Mouse (Mus musculus) intestine, embryonic 16.5 days (tissue): ENCODE results near the gene Nde1. TPM values are rescaled to one million over a fixed set of nuclear protein-coding genes. Genes with fewer than 3 reads are reported as not detected.

ENCODE experiments used
- ATAC-seq: fragments of 200-750 bp; cut with Nextera tagmentation; 2 replicates; pipeline ENCODE4 v1.8.0; 2017; ENCODE audit warnings: moderate TSS enrichment, moderate library complexity
- H3K27ac ChIP-seq: fragments of 300-500 bp; sonication (generic); 2 replicates; pipeline ENCODE4 v1.5.1; 2014; ENCODE audit warnings: mild to moderate bottlenecking, low read length
- H3K27me3 ChIP-seq: fragments of 300-500 bp; sonication (generic); replicated peaks from 2 replicates; pipeline ENCODE4 v1.6.1; 2014; ENCODE audit warnings: low read length, control low read depth, mixed read lengths; ENCODE audit not compliant: control insufficient read depth, insufficient read depth
- H3K36me3 ChIP-seq: fragments of 300-500 bp; sonication (generic); 2 replicates; pipeline ENCODE4 v1.6.1; 2014; ENCODE audit warnings: low read length, control low read depth; ENCODE audit not compliant: control insufficient read depth, insufficient read depth
- H3K4me1 ChIP-seq: fragments of 300-500 bp; sonication (generic); 2 replicates; pipeline ENCODE4 v1.6.1; 2014; ENCODE audit warnings: low read length, control low read depth, mixed read lengths; ENCODE audit not compliant: control insufficient read depth, insufficient read depth
- H3K4me2 ChIP-seq: fragments of 300-500 bp; sonication (generic); 2 replicates; pipeline ENCODE4 v1.6.1; 2014; ENCODE audit warnings: low read depth, low read length, control low read depth
- H3K4me3 ChIP-seq: fragments of 300-500 bp; sonication (generic); 2 replicates; pipeline ENCODE4 v1.5.1; 2014; ENCODE audit warnings: mild to moderate bottlenecking, low read length
- H3K9ac ChIP-seq: fragments of 300-500 bp; sonication (generic); 2 replicates; pipeline ENCODE4 v1.6.1; 2014; ENCODE audit warnings: low read depth, low read length
- H3K9me3 ChIP-seq: fragments of 300-500 bp; sonication (generic); 2 replicates; pipeline ENCODE4 v1.6.1; 2016; ENCODE audit warnings: low read length, control low read depth; ENCODE audit not compliant: control insufficient read depth
- WGBS: fragments of 180-500 bp; shearing (Covaris S2); extraction: QIAGEN DNeasy Blood & Tissue Kit; methylation state at CpG from one replicate; pipeline ENCODE4 v1.1.7; 2014; 5-methylcytosine and 5-hydroxymethylcytosine counted together
- polyA plus RNA-seq: library from polyadenylated mRNA; unstranded; fragments of >200 nt; fragmentation: Nextera tagmentation; extraction: Ambion mirVana; gene quantifications from 2 replicates; pipeline ENCODE4 v1.2.1, GENCODE M21; 2015

Nde1 gene
- polyA plus RNA-seq, result 59.2 and 65.8 TPM in 2 replicates

GRCm38 (mm10) chr16:14162988-14163416, at the start of gene Nde1, which contains the start of gene Marf1:
Nde1 (plus strand) TSS chr16:14163275.
Marf1 (minus strand) TSS chr16:14163351.
- Histone ChIP-seq H3K27ac (peak within 1 kb of the TSS; percentile 75), H3K4me1 (peaks cover 9% of the 10 kb centered on the region), H3K27me3 (no peaks in the 10 kb centered on the region), H3K4me3 (peak within 1 kb of the TSS; percentile 73), H3K4me2 (peak within 1 kb of the TSS; percentile 72), H3K9me3 (no peaks in the 10 kb centered on the region), H3K36me3 (no peaks in the 10 kb centered on the region), H3K9ac (peak within 1 kb of the TSS; percentile 88)
- peak; percentile 92 for ATAC-seq
- under 1% methylated on average over 43 of the region's 43 CpGs for WGBS

- no peaks in the 10 kb centered on the region for H3K4me1 ChIP-seq
- no peaks in the 10 kb centered on the region for H3K9me3 ChIP-seq
- H3K27ac ChIP-seq, result no peak overlapping the region
- no peak for ATAC-seq
- H3K9ac ChIP-seq, result no peak overlapping the region
- no peaks in the 10 kb centered on the region for H3K27me3 ChIP-seq
- no peak overlapping the region for H3K4me2 ChIP-seq
- no peak overlapping the region for H3K4me3 ChIP-seq
- peaks cover 16% of the 10 kb centered on the region for H3K36me3 ChIP-seq
- WGBS, result 86% methylated on average over 2 of the region's 2 CpGs
Observed at GRCm38 (mm10) chr16:14117299-14117698, 45.8 kb upstream of the Nde1 start.

- no peak for ATAC-seq
- no peaks in the 10 kb centered on the region for H3K4me1 ChIP-seq
- H3K9me3 ChIP-seq, result no peaks in the 10 kb centered on the region
- no peak overlapping the region for H3K4me3 ChIP-seq
- no peaks in the 10 kb centered on the region for H3K27me3 ChIP-seq
- no peak overlapping the region for H3K9ac ChIP-seq
- 92% methylated on average over 5 of the region's 5 CpGs for WGBS
- no peak overlapping the region for H3K4me2 ChIP-seq
- peaks cover 21% of the 10 kb centered on the region for H3K36me3 ChIP-seq
- H3K27ac ChIP-seq, result no peak overlapping the region
Observed at GRCm38 (mm10) chr16:14120941-14121340, 42.1 kb upstream of the Nde1 start.

DNA sequence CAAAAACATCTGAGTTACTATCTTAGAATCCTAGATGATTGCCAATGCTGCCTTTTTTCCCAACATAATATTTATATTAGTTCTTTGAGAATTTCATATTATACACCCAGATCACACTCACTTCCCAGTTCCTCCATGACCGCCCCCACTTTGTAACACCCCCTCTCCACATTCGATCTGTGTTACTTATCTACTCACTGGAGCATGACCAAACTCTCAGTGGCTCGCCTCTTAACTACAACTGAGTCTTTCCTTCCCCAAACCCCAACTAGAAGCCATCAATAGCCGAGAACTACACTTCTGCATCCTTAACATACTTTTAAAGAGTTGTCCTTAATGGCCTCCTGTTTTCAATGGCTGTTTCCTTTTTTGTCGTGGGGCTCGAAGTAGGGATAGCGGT, 41.5 kb upstream of the Nde1 start:
- WGBS, result 98% methylated on average over 7 of the region's 7 CpGs
- no peak overlapping the region for H3K9ac ChIP-seq
- H3K36me3 ChIP-seq, result peaks cover 21% of the 10 kb centered on the region
- no peaks in the 10 kb centered on the region for H3K4me1 ChIP-seq
- no peak for ATAC-seq
- no peaks in the 10 kb centered on the region for H3K9me3 ChIP-seq
- no peak overlapping the region for H3K4me2 ChIP-seq
- no peak overlapping the region for H3K27ac ChIP-seq
- no peaks in the 10 kb centered on the region for H3K27me3 ChIP-seq
- H3K4me3 ChIP-seq, result no peak overlapping the region

DNA sequence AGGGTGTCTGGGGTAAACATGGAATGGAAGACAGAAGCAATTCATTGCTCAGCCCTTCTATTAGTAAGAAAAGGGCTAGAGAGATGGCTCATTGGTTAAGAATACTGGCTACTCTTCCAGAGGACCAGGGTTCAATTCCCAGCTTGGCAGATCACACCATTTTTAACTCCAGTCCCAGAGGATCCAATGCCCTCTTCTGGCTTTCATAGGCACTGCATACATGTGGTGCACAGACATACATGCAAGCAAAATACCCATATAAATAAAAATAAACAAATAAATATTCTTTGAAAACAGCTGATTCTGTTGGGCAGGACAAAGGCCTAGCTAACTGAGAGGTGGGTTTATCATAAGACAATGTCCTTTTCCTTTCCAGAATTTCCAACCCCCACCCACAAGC, 40.5 kb upstream of the Nde1 start:
- Histone ChIP-seq H3K27me3 (no peaks in the 10 kb centered on the region), H3K4me2 (no peak overlapping the region), H3K9ac (no peak overlapping the region), H3K27ac (no peak overlapping the region), H3K4me3 (no peak overlapping the region), H3K9me3 (no peaks in the 10 kb centered on the region), H3K4me1 (no peaks in the 10 kb centered on the region), H3K36me3 (peaks cover 21% of the 10 kb centered on the region)
- no peak for ATAC-seq

DNA sequence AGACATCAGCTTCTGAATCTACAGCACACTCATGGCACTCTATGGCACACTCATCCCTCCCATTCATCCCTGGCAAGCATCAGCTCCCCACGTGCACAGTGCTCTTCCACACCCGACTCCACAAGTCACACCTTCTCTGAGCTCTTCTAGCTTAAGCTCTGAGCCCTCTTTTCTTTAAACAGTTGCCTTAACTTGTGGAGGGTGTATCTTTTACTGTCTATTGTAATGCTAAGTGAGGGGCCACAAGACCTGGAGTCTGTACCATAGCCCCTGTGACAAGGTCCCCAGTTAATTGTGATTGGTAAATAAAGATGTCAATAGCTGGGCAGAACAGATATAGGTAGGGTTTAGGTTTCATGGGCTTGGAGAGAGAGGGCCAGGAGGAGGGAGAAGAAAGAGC, 39.2 kb upstream of the Nde1 start:
- no peak overlapping the region for H3K9ac ChIP-seq
- 86% methylated on average over 2 of the region's 2 CpGs for WGBS
- H3K4me3 ChIP-seq, result no peak overlapping the region
- H3K4me1 ChIP-seq, result no peaks in the 10 kb centered on the region
- ATAC-seq, result no peak
- H3K36me3 ChIP-seq, result peaks cover 25% of the 10 kb centered on the region
- no peaks in the 10 kb centered on the region for H3K27me3 ChIP-seq
- no peak overlapping the region for H3K27ac ChIP-seq
- no peak overlapping the region for H3K4me2 ChIP-seq
- no peaks in the 10 kb centered on the region for H3K9me3 ChIP-seq

DNA sequence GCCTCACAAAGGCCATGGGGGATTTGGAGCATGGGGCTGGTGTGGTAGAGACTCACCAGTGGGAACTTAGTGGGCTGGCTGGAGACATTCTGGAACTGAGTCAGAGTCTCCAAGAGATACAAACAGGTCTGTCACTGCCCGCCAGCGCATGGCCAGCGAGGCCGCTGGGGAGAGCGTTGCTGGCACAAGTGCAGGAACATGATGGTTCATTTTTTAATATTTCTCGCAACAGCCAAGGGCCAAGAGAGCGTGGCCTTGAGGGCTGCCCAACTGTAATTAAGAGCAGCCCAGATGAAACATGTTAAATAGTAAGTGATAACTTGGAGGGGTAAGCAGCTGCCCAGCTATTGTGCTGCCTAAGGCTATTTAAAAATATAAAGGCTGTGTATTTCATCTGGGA, 38.4 kb upstream of the Nde1 start:
- Histone ChIP-seq H3K9me3 (no peaks in the 10 kb centered on the region), H3K36me3 (peaks cover 26% of the 10 kb centered on the region), H3K9ac (no peak overlapping the region), H3K4me2 (no peak overlapping the region), H3K27me3 (no peaks in the 10 kb centered on the region), H3K4me1 (no peaks in the 10 kb centered on the region), H3K4me3 (no peak overlapping the region), H3K27ac (no peak overlapping the region)
- 99% methylated on average over 7 of the region's 7 CpGs for WGBS
- ATAC-seq, result no peak

DNA sequence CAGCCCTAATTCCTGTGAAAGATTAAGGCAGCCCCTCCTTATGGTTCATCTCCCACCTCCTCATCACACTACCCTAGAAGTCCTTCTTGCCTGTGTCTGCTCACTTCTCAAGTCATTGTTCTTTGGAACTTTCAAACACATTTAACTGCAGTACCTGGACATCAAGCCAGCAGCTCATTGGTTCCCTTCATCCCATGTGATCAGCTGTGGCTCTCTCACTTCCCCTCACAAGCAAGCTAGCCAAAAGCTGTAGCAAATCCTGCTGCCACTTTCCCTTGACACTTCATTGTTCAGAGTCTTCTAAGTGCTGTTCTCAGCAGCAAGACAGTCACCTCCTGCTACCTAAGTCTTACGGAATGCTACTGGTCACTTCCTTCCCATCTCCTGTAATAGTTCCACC, 37.8 kb upstream of the Nde1 start:
- 82% methylated on average over 1 of the region's 1 CpGs for WGBS
- H3K36me3 ChIP-seq, result peaks cover 25% of the 10 kb centered on the region
- H3K9ac ChIP-seq, result no peak overlapping the region
- H3K27ac ChIP-seq, result no peak overlapping the region
- H3K9me3 ChIP-seq, result no peaks in the 10 kb centered on the region
- no peaks in the 10 kb centered on the region for H3K4me1 ChIP-seq
- H3K4me3 ChIP-seq, result no peak overlapping the region
- ATAC-seq, result no peak
- H3K27me3 ChIP-seq, result no peaks in the 10 kb centered on the region
- H3K4me2 ChIP-seq, result no peak overlapping the region

GRCm38 (mm10) chr16:14128977-14129376, 34.1 kb upstream of the Nde1 start:
- Histone ChIP-seq H3K36me3 (peaks cover 14% of the 10 kb centered on the region), H3K4me1 (no peaks in the 10 kb centered on the region), H3K9ac (no peak overlapping the region), H3K4me2 (no peak overlapping the region), H3K27ac (no peak overlapping the region), H3K4me3 (no peak overlapping the region), H3K9me3 (no peaks in the 10 kb centered on the region), H3K27me3 (no peaks in the 10 kb centered on the region)
- no peak for ATAC-seq

DNA sequence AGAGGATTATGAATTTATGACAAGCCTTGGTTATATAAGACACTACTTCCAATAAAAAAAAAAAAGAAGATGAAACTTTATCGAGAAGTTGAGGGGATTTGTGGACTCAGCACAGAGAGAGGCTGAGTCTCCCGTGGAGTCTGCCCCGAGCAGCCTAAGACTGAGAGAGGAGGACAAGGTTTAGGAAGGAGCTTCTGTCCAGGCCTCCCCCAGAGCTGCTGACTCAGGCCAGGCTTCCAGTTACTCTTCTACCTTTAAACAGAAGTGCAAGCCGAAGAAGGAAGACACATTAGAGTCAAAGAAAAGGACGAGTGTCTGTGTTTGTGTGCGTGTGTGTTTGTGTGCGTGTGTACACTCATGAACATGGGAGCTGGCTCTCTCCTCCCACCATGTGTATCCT, 32.3 kb upstream of the Nde1 start:
- ATAC-seq, result no peak
- peaks cover 11% of the 10 kb centered on the region for H3K36me3 ChIP-seq
- WGBS, result 97% methylated on average over 7 of the region's 7 CpGs
- H3K27ac ChIP-seq, result no peak overlapping the region
- no peak overlapping the region for H3K9ac ChIP-seq
- H3K4me2 ChIP-seq, result no peak overlapping the region
- H3K4me1 ChIP-seq, result no peaks in the 10 kb centered on the region
- H3K27me3 ChIP-seq, result no peaks in the 10 kb centered on the region
- H3K9me3 ChIP-seq, result no peaks in the 10 kb centered on the region
- H3K4me3 ChIP-seq, result no peak overlapping the region
